Mouse (Mus musculus): ENCODE results near the gene Bckdhb.
"Not testable (repeated sequence)": the region's sequence is repeated elsewhere in the genome, so short reads cannot be mapped to it uniquely, and the experiment has no call there.

Bckdhb gene

GRCm38 (mm10) chr9:84045632-84046031 lies 120.7 kb downstream of the Bckdhb start:
- DNase-seq (ENCODE audit: low spot score in 2 of 2): no peak

GRCm38 (mm10) chr9:84046334-84046733 lies 121.4 kb downstream of the Bckdhb start:
- DNase-seq (ENCODE audit: low spot score in 2 of 2): no peak

GRCm38 (mm10) chr9:84046961-84047360 lies 122.0 kb downstream of the Bckdhb start:
- DNase-seq (ENCODE audit: low spot score in 2 of 2): no peak

GRCm38 (mm10) chr9:84047436-84047835 lies 122.5 kb downstream of the Bckdhb start:
- no peak for DNase-seq (ENCODE audit: low spot score in 2 of 2)

GRCm38 (mm10) chr9:84049142-84049541 lies 124.2 kb downstream of the Bckdhb start:
- no peak for DNase-seq (ENCODE audit: low spot score in 2 of 2)

GRCm38 (mm10) chr9:84050867-84051635 lies 126.1 kb downstream of the Bckdhb start:
- DNase-seq (ENCODE audit: low spot score in 2 of 2): no peak

- no peak for DNase-seq (ENCODE audit: low spot score in 2 of 2)
Observed at GRCm38 (mm10) chr9:84055125-84055807, 130.3 kb downstream of the Bckdhb start.

GRCm38 (mm10) chr9:84060781-84061180 lies 135.8 kb downstream of the Bckdhb start:
- DNase-seq (ENCODE audit: low spot score in 2 of 2): not testable (repeated sequence)

- DNase-seq (ENCODE audit: low spot score in 2 of 2): no peak
Observed at GRCm38 (mm10) chr9:84063617-84064016, 138.7 kb downstream of the Bckdhb start.

GRCm38 (mm10) chr9:84064113-84064512 lies 139.2 kb downstream of the Bckdhb start:
- no peak for DNase-seq (ENCODE audit: low spot score in 2 of 2)

- DNase-seq (ENCODE audit: low spot score in 2 of 2): no peak
Observed at GRCm38 (mm10) chr9:84070247-84070646, 145.3 kb downstream of the Bckdhb start.

- no peak for DNase-seq (ENCODE audit: low spot score in 2 of 2)
Observed at GRCm38 (mm10) chr9:84070740-84071139, 145.8 kb downstream of the Bckdhb start.

- no peak for DNase-seq (ENCODE audit: low spot score in 2 of 2)
Observed at GRCm38 (mm10) chr9:84072534-84072933, 147.6 kb downstream of the Bckdhb start.

- DNase-seq (ENCODE audit: low spot score in 2 of 2): no peak
Observed at GRCm38 (mm10) chr9:84073237-84073636, 148.3 kb downstream of the Bckdhb start.

GRCm38 (mm10) chr9:84083551-84083950 lies 158.6 kb downstream of the Bckdhb start:
- DNase-seq (ENCODE audit: low spot score in 2 of 2): no peak

GRCm38 (mm10) chr9:84084686-84085085 lies 159.7 kb downstream of the Bckdhb start:
- DNase-seq (ENCODE audit: low spot score in 2 of 2): no peak

- DNase-seq (ENCODE audit: low spot score in 2 of 2): no peak
Observed at GRCm38 (mm10) chr9:84090316-84091063, 165.5 kb downstream of the Bckdhb start.

GRCm38 (mm10) chr9:84092994-84093393 lies 168.0 kb downstream of the Bckdhb start:
- DNase-seq (ENCODE audit: low spot score in 2 of 2): no peak

- DNase-seq (ENCODE audit: low spot score in 2 of 2): no peak
Observed at GRCm38 (mm10) chr9:84094111-84094510, 169.2 kb downstream of the Bckdhb start.

GRCm38 (mm10) chr9:84096484-84097015 lies 171.6 kb downstream of the Bckdhb start:
- no peak for DNase-seq (ENCODE audit: low spot score in 2 of 2)

GRCm38 (mm10) chr9:84103344-84103743 lies 178.4 kb downstream of the Bckdhb start:
- no peak for DNase-seq (ENCODE audit: low spot score in 2 of 2)

GRCm38 (mm10) chr9:84106438-84106837 lies 181.5 kb downstream of the Bckdhb start:
- DNase-seq (ENCODE audit: low spot score in 2 of 2): no peak
